Mouse (Mus musculus) stomach, postnatal 0 days (tissue): Measurements from ENCODE around the gene Zfp146.

Source experiments
- CTCF ChIP-seq: IDR thresholded peaks from 2 replicates; pipeline ENCODE4 v1.5.1; 2016; ENCODE audit warnings: antibody characterized with exemption, low read depth, mild to moderate bottlenecking, moderate library complexity
- EP300 ChIP-seq: optimal IDR thresholded peaks from 2 replicates; pipeline ENCODE3; 2016; ENCODE audit warnings: antibody characterized with exemption

DNA sequence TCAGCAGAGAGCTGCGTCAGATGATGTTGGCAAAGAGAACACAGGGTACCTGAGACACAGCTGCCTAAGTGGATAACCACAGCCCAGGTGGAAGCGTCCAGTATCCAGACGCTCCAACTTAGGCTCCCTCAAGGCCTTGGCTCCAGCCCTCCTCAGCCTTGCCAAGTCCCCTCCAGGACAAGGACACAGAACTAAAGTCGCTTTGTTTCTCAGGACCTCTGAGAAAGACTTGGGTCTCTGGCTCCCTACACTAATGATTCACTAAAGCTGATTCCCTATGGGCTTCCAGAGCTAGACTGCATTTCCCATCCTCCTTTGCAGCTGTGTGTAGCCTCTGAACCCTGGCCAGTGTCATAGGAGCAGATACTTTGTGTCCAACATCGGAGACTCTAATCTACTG, 30.6 kb upstream of the Zfp146 start:
- TF ChIP-seq CTCF (no peak), EP300 (no peak)
